Mouse (Mus musculus): ENCODE results near the gene Fetub. TPM values are rescaled to one million over a fixed set of nuclear protein-coding genes. Genes with fewer than 3 reads are reported as not detected.

Gene Fetub
- total RNA-seq, 2 experiments from 2014 or later: 0.49 to 0.54 TPM

DNA sequence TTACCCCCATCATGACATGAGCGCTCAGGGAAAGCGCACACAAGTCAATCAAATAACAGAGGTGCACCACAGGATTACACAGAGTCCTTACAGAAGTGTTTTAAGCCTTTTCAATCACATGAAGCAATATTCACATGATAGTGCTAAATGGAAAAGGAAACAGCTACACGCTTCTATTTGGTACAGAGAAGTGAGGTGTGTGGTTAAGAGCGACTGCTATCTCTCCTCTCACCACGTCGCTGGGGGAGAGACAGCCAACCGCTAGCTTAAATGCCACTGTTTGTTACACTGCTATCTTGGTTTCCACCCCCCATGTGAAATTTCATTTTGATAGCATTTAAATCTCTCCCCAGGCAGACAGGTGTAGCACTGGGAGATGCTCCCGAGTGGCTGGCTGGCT lies 28.4 kb upstream of the Fetub start:
- DNase-seq (ENCODE audit: low spot score in 2 of 2): no peak
- H3K4me3 ChIP-seq: no peak overlapping the region
- TF ChIP-seq CTCF (conservative IDR thresholded peaks at IDR 0.05): no peak
- no peak overlapping the region for H3K27ac ChIP-seq

DNA sequence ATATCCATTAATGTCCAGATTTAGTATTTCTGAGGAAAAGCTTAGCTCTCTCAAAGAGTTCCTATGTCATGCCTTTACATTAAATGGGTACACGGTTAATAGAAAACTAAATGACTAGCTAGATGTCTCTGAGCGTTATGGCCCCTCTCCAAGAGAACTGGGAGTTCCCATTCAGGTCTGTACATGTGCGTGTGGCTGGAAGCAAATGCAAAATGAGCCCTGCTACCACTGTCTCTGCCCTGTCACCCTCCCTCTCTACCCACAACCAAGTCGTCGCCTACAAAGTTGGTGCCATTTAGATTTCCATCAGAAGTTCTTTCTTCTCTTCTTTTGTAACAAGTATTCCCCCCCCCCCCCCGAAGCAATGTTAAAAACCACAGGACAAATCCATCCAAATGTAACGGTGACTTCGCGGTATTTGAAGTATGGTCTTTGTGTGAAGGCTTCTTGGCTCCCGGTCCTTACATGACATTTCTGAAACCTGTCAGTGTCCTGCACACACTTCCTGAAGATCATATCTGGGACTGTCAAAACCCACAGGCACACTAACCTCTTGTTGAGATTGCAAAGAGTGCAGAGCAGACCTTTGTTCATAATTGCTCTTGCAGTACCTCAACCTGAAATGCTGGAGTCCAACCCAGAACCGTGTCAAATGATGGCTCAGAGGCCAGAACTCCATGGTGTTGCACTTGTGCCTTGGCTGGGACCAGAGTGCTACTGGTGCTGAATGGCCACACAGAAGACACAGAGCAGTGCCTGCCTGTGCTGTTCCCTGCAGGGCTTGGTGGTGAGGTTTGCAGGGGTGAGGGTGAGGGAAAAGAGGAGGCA lies 27.2 kb upstream of the Fetub start, which contains the start of gene Ahsg:
TSS of gene Ahsg (plus strand) at position 595 of the 828 bp plus-strand sequence.
- H3K27ac ChIP-seq: no peak within 1 kb of the TSS
- no peak for TF ChIP-seq CTCF (conservative IDR thresholded peaks at IDR 0.05)
- no peak within 1 kb of the TSS for H3K4me3 ChIP-seq

DNA sequence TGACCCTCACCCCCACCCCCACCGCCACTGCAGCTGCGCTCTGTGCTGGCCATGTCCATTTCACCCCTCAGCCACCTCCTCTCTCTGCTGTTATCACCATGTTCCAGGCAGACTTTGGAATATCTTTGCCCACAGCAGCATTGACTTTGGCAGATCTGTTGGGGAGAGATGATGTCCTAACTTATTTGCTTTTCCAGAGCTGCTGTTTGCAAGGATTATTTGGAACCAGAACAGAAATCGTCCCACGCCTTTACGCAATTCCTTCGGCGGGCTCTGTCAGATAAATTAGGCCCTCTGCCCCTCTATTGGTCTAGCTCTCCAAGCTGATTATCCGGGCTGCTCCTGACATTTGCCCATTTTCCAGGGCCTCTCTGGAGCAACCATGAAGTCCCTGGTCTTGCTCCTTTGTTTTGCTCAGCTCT lies 26.4 kb upstream of the Fetub start:
- DNase-seq (ENCODE audit: low spot score in 2 of 2): no peak
- H3K27ac ChIP-seq: no peak overlapping the region
- no peak overlapping the region for H3K4me3 ChIP-seq
- TF ChIP-seq CTCF (conservative IDR thresholded peaks at IDR 0.05): no peak

More for the DNA sequence above, 27.2 kb upstream of the Fetub start, which contains the start of gene Ahsg:
- no peak for DNase-seq (ENCODE audit: low spot score in 2 of 2)

DNA sequence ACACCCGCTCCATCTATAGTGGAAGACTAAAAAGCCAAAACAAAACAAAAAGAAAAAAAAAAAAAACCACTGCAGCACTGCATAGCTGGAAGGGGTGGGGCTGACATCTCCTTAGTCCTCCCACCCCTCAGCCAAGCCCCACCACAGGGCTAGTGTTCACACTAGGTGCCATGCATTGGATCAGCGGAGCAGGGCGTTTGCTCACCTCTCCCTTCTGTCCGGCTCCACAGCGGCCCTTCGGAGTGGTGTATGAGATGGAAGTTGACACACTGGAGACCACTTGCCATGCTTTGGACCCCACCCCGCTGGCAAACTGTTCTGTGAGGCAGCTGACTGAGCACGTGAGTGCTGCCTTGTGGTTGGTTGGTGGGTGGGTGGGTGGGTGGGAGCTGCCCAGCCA lies 24.0 kb upstream of the Fetub start:
- DNase-seq (ENCODE audit: low spot score in 2 of 2): no peak
- H3K27ac ChIP-seq: no peak overlapping the region
- H3K4me3 ChIP-seq: no peak overlapping the region
- TF ChIP-seq CTCF (conservative IDR thresholded peaks at IDR 0.05): no peak

DNA sequence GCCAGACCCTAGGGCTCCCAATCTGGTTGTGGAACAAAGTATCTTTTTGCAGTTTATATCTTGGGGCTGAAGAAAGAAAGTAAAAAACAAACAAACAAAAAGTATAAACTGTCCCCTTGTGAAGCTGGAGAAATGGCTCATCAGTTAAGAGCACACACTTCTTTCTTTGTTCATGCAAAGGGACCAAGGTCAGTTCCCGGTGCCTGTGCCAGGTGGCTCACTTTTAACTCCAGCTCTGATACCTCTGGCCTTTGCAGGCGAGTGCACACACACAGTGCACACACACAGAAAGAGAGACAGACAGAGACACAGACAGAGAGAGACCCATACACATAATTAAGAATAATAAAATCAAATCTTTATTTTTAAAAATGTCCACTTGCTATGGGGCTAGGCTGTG lies 21.5 kb upstream of the Fetub start:
- Histone ChIP-seq H3K4me3 (no peak overlapping the region), H3K27ac (no peak overlapping the region)
- TF ChIP-seq CTCF (conservative IDR thresholded peaks at IDR 0.05): no peak
- no peak for DNase-seq (ENCODE audit: low spot score in 2 of 2)

DNA sequence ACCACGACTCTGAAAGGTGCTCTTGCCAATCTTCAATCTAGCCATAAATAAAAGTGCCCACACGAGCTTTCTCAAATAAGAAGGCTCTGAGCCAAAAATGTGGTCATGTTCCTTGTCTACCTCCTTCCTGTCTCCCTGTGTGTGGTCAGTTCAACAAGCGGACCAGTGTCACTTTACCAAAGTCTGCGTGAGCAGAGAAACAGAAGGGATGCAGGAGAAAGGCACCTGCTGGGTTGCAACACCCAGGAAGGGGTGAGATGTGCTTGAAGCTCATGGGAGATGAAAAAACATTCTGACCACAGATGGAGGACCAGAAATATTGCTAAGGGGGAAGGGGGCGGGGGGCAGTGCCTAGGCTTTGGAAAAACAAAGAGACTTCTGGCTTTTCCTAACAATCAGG lies 18.8 kb upstream of the Fetub start:
- no peak for DNase-seq (ENCODE audit: low spot score in 2 of 2)
- Histone ChIP-seq H3K4me3 (no peak overlapping the region), H3K27ac (no peak overlapping the region)
- TF ChIP-seq CTCF (conservative IDR thresholded peaks at IDR 0.05): no peak

DNA sequence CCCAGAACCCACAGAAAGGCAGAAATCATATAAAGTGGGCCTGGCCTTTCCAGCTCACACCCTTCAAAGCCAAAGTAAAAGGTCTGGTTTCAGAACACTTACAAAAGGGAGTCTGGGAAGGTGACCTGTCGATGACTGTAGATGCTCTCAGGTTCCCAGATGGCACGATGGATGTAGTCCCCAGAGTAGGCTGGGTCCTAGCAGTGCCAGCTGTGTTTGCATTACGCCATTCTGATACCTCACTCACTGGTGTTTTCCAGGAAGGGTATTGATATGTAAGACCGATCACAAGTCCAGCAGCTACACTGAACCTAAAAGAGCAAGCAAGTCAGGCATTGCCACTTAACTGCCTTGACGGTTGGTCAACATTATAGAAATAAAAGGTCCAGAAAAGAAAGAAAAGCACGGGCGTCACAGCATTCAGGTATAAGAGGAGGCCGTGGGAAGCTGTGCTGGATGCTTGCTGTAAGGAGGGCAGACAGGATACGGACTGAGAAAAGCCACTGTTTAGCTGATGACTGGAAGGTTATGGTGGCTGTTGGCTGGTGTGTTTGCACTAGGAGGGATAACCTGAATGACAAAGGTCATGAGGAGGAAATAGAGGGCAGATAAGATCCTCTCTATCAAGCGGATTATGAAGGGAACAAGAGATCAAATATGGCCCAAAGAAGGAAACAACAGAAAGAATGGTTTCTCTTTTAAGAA lies 18.1 kb upstream of the Fetub start:
- Histone ChIP-seq H3K4me3 (no peak overlapping the region), H3K27ac (no peak overlapping the region)
- no peak for TF ChIP-seq CTCF (conservative IDR thresholded peaks at IDR 0.05)
- no peak for DNase-seq (ENCODE audit: low spot score in 2 of 2)

DNA sequence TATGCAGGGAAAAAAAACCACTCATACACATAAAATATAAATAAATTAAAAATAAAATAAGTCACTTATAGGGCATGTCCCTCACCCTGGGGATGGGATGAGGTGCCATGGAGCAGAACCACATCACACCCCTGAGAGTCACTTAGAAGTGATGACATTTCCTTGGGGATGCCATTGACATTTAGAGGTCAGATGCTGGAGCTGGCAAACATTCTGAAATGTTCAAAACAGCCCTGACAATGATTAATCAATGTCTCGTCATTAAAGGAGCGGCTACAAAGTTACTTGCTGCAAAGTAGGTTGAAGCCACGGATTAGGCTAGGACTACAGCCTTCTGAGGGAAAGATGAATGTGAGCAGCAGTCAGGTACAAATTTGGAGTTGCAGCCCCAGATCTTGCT lies 16.8 kb upstream of the Fetub start:
- no peak for DNase-seq (ENCODE audit: low spot score in 2 of 2)
- Histone ChIP-seq H3K27ac (no peak overlapping the region), H3K4me3 (no peak overlapping the region)
- no peak for TF ChIP-seq CTCF (conservative IDR thresholded peaks at IDR 0.05)

DNA sequence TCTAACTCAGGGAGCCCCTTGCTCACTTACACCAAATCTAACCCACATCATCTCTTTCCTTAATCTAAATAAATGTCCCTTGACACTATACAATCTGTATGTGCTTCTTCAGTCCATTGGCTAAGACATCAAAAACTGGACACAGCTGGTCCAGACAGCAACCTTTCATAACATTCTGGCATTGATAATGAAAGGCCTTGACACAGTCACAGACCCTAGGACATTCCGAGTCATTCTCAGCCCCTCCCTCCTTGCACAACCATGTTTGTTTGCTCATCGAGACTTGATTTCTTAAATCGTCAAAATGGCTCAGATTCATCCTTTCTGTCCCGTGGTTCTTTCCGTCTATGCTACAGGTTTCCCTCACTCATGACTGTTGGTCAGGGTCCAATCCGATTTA lies 8.8 kb upstream of the Fetub start:
- DNase-seq (ENCODE audit: low spot score in 2 of 2): no peak
- no peak overlapping the region for H3K27ac ChIP-seq
- TF ChIP-seq CTCF (conservative IDR thresholded peaks at IDR 0.05): no peak
- H3K4me3 ChIP-seq: no peak overlapping the region

DNA sequence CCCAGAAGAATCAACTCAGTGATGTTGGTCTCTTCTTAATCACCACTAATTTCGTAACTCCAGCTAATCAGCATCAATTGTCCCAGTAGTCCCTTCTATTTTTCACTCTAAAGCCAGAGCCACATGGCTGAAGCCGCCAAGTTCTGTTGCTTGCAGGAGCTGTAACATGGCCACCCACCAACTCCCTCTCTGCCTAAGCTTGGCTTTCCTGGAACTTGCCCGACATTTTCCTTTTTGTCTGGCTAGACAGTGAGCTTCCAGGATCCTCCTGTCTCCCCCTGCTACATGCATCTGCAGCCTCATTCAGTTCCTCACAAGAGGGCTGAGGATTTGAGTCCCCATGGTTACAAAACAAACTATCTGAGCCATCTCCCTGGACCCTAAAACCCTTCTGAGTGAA lies 6.1 kb upstream of the Fetub start:
- no peak for TF ChIP-seq CTCF (conservative IDR thresholded peaks at IDR 0.05)
- Histone ChIP-seq H3K4me3 (no peak overlapping the region), H3K27ac (peak overlapping the region; percentile 14; the same call in 1 of the 2 replicates)
- DNase-seq (ENCODE audit: low spot score in 2 of 2): peak in 1 of 2 experiments; percentile 7

DNA sequence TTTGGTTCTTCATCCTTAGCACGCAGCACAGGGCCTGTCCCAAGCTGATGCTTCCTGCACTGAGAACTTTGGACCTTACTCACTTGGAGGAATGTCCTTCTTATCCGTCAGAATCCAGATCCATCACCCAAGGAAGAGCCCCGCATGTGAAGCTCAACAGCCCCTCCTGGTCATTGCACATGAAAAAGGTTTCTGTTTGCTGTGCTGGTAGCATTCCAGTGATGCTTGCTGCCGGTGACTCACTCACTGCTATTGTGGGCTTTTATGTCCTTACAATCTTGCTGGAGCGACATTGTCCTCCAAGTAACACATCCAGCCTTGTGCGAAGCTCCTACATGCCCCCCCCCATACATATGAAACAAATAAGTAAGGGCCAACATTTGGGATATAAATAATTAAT lies 5.2 kb upstream of the Fetub start:
- no peak for TF ChIP-seq CTCF (conservative IDR thresholded peaks at IDR 0.05)
- no peak for DNase-seq (ENCODE audit: low spot score in 2 of 2)
- H3K4me3 ChIP-seq: no peak overlapping the region
- no peak overlapping the region for H3K27ac ChIP-seq

DNA sequence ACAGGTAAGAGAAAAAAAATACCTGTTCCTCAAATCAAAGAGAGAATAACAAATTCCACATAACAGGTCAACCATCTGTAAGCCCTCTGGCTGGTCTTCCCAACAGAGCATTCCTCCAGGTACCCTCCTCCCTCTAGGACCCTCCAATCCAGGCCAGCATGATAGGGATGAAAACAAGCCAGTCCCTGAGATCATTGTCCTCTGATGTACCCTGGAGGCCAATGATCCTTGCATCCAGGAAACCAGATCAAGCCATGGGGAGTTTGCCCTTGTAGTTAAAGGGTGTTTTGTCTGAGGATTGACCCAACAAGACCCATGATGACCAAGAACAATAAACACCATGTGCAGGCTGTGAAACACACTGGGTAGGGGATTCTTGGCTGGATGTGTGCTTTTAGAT lies 3.9 kb upstream of the Fetub start:
- Histone ChIP-seq H3K4me3 (no peak overlapping the region), H3K27ac (no peak overlapping the region)
- TF ChIP-seq CTCF (conservative IDR thresholded peaks at IDR 0.05): no peak
- no peak for DNase-seq (ENCODE audit: low spot score in 2 of 2)

DNA sequence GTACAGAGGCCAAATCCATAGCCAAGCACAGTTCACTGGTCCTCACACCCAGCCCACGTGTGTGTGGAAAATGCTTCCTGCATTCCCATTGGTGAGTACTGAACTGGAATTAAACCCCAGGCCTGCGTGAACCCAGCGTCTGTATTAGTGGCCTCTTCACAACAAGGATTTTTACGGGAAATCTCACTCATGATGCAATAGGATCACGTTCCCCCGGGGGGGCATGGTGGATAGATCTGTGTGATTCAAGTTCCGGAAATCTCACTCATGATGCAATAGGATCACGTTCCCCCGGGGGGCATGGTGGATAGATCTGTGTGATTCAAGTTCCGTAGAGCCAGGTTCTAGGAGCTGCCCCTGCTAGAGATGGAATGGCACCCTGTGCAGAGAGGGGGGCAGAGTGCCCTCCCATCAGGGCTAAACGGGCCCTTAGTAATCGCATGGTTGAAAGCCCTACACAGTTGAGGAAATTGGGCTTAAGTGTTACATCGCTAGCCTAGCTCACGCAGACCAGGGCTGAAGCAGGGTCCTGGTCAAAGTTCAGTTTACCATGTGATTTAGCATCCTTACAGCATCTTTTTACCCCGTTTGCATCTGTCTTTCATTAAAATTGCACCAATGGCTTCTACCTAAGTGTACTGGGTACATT lies 654 bp downstream of the Fetub start:
- H3K4me3 ChIP-seq: no peak overlapping the region
- H3K27ac ChIP-seq: no peak overlapping the region
- DNase-seq (ENCODE audit: low spot score in 2 of 2): no peak
- no peak for TF ChIP-seq CTCF (conservative IDR thresholded peaks at IDR 0.05)
